Comparison of ENCODE assay signal across 15 mouse cellular contexts in genomic region chr3:87160819-87161509, GRCm38 (mm10). TPM values are rescaled to one million over a fixed set of nuclear protein-coding genes. Genes with fewer than 3 reads are reported as not detected.
A peak's percentile ranks its signal among the peaks of the same experiment; 100 is the strongest.
DNase-seq lines count a peak whose midpoint lies in the region; ATAC-seq and TF ChIP-seq lines count a peak whose summit lies in the region.
"Had no signal": no experiment of that assay in that cellular context is flagged by ENCODE, and none has a peak within 500 bp of the region (broad histone marks: within the 10 kb centered on the region; RNA-seq: fewer than 3 reads in every experiment).

No protein-coding gene starts in this region.

- TF ChIP-seq EP300 in stomach, postnatal 0 days (optimal IDR thresholded peaks at IDR 0.05), result no peak

- TF ChIP-seq POLR2A in embryonic fibroblast, embryonic 13.5 days (IDR thresholded peaks at IDR 0.05; ENCODE audit: low read depth, low read length), result no peak

- peak overlapping the region; percentile 5; the same call in 1 of the 2 replicates for H3K9ac ChIP-seq in heart, embryonic 12.5 days
- no peak overlapping the region for H3K9ac ChIP-seq in hindbrain, embryonic 15.5 days
- H3K9ac ChIP-seq in midbrain, embryonic 16.5 days (ENCODE audit: low read depth, low read length), result peak overlapping the region; percentile 46
- H3K9ac ChIP-seq in stomach, postnatal 0 days (ENCODE audit: low read length), result no peak overlapping the region
- H3K9ac ChIP-seq: stomach, embryonic 15.5 days had no signal

- intact Hi-C loops in heart, postnatal 25 days (cut with DNase I), result no loop called here
- intact Hi-C loops in left cerebral cortex, postnatal 14 days (cut with DNase I), result no loop called here

- H3K27me3 ChIP-seq in heart, embryonic 12.5 days (replicated peaks), result no peaks in the 10 kb centered on the region
- H3K27me3 ChIP-seq in hindbrain, embryonic 15.5 days, result no peaks in the 10 kb centered on the region
- H3K27me3 ChIP-seq in midbrain, embryonic 16.5 days (ENCODE audit: control insufficient read depth, insufficient read depth, low read depth, low read length), result no peaks in the 10 kb centered on the region
- no peaks in the 10 kb centered on the region for H3K27me3 ChIP-seq in stomach, postnatal 0 days (ENCODE audit: control insufficient read depth, insufficient read depth, low read length)
- H3K27me3 ChIP-seq: stomach, embryonic 15.5 days had no signal

- no peak for ATAC-seq in heart, embryonic 12.5 days (ENCODE audit: insufficient number of reproducible peaks, low FRiP score)
- ATAC-seq in hindbrain, embryonic 15.5 days (ENCODE audit: low FRiP score, low read depth), result peak; percentile 84
- ATAC-seq in midbrain, embryonic 16.5 days, result peak; percentile 69
- no peak for ATAC-seq in stomach, postnatal 0 days (ENCODE audit: low FRiP score, low TSS enrichment)

- WGBS in heart, embryonic 12.5 days, result 39% methylated on average over 6 of the region's 6 CpGs
- WGBS in hindbrain, embryonic 15.5 days, result 23% methylated on average over 6 of the region's 6 CpGs
- WGBS in midbrain, embryonic 16.5 days, result 27% methylated on average over 6 of the region's 6 CpGs
- 51% methylated on average over 6 of the region's 6 CpGs for WGBS in stomach, postnatal 0 days

- no peaks in the 10 kb centered on the region for H3K9me3 ChIP-seq in heart, embryonic 12.5 days (replicated peaks)
- no peaks in the 10 kb centered on the region for H3K9me3 ChIP-seq in hindbrain, embryonic 15.5 days
- no peaks in the 10 kb centered on the region for H3K9me3 ChIP-seq in midbrain, embryonic 16.5 days (replicated peaks; ENCODE audit: control insufficient read depth, low read length, poor library complexity, severe bottlenecking)
- no peaks in the 10 kb centered on the region for H3K9me3 ChIP-seq in stomach, postnatal 0 days (ENCODE audit: control insufficient read depth, low read length)
- H3K9me3 ChIP-seq: stomach, embryonic 15.5 days had no signal

- 0 out of 2 replicates have a peak overlapping the region, but pooled peaks have one; percentile 25 for H3K27ac ChIP-seq in heart, embryonic 12.5 days (ENCODE audit: poor library complexity, severe bottlenecking)
- peak overlapping the region; percentile 33 for H3K27ac ChIP-seq in embryonic fibroblast, embryonic 13.5 days (ENCODE audit: insufficient read depth, low read length)
- H3K27ac ChIP-seq in hindbrain, embryonic 15.5 days (replicated peaks), result peak overlapping the region; percentile 77
- H3K27ac ChIP-seq in midbrain, embryonic 16.5 days (ENCODE audit: low read length), result peak overlapping the region; percentile 65
- no peak overlapping the region for H3K27ac ChIP-seq in stomach, postnatal 0 days (replicated peaks)
- H3K27ac ChIP-seq: heart, adult 2 months; stomach, embryonic 15.5 days had no signal

- H3K4me2 ChIP-seq in heart, embryonic 12.5 days, result no peak overlapping the region
- H3K4me2 ChIP-seq in hindbrain, embryonic 15.5 days, result no peak overlapping the region
- H3K4me2 ChIP-seq in midbrain, embryonic 16.5 days (ENCODE audit: low read length), result no peak overlapping the region
- H3K4me2 ChIP-seq in stomach, postnatal 0 days (replicated peaks; ENCODE audit: low read depth), result no peak overlapping the region
- H3K4me2 ChIP-seq: stomach, embryonic 15.5 days had no signal

- H3K36me3 ChIP-seq in heart, embryonic 12.5 days, result peaks cover 21% of the 10 kb centered on the region; the same call in 1 of the 2 replicates
- H3K36me3 ChIP-seq in hindbrain, embryonic 15.5 days, result no peaks in the 10 kb centered on the region
- no peaks in the 10 kb centered on the region for H3K36me3 ChIP-seq in midbrain, embryonic 16.5 days (ENCODE audit: control insufficient read depth, insufficient read depth, low read length)
- H3K36me3 ChIP-seq in stomach, postnatal 0 days (ENCODE audit: control insufficient read depth, insufficient read depth, low read length), result no peaks in the 10 kb centered on the region

- DNase-seq in heart, postnatal 25 days (ENCODE audit: low spot score), result no peak
- DNase-seq in adrenal gland, adult 2 months, result no peak
- no peak for DNase-seq in left cerebral cortex, postnatal 14 days (ENCODE audit: low spot score in 2 of 2)
- DNase-seq in stomach, postnatal 0 days (ENCODE audit: low spot score), result no peak
- DNase-seq: B cell, adult 2 months; cerebellum, postnatal 36 days; kidney, adult 9 months; right cerebral cortex, adult 18-20 months had no signal

- H3K4me3 ChIP-seq in heart, embryonic 12.5 days, result no peak overlapping the region
- H3K4me3 ChIP-seq in embryonic fibroblast, embryonic 13.5 days (ENCODE audit: insufficient read depth, low read length), result no peak overlapping the region
- no peak overlapping the region for H3K4me3 ChIP-seq in hindbrain, embryonic 15.5 days
- no peak overlapping the region for H3K4me3 ChIP-seq in midbrain, embryonic 16.5 days (ENCODE audit: low read depth, low read length)
- no peak overlapping the region for H3K4me3 ChIP-seq in stomach, postnatal 0 days (ENCODE audit: low read depth, low read length)
- H3K4me3 ChIP-seq: heart, adult 2 months; stomach, embryonic 15.5 days had no signal

- H3K4me1 ChIP-seq in heart, embryonic 12.5 days (replicated peaks), result peaks cover 90% of the 10 kb centered on the region
- H3K4me1 ChIP-seq in embryonic fibroblast, embryonic 13.5 days (ENCODE audit: control insufficient read depth, insufficient read depth, low read length), result peaks cover 49% of the 10 kb centered on the region
- peaks cover 76% of the 10 kb centered on the region for H3K4me1 ChIP-seq in hindbrain, embryonic 15.5 days (replicated peaks)
- peaks cover 57% of the 10 kb centered on the region for H3K4me1 ChIP-seq in midbrain, embryonic 16.5 days (ENCODE audit: control insufficient read depth, insufficient read depth, low read length)
- peaks cover 2% of the 10 kb centered on the region; the same call in 1 of the 2 replicates for H3K4me1 ChIP-seq in stomach, postnatal 0 days (replicated peaks; ENCODE audit: control insufficient read depth, insufficient read depth)

- no peak for TF ChIP-seq CTCF in embryonic fibroblast, embryonic 13.5 days (IDR thresholded peaks at IDR 0.05; ENCODE audit: borderline replicate concordance, insufficient read depth, low read length)
- no peak for TF ChIP-seq CTCF in stomach, postnatal 0 days (IDR thresholded peaks at IDR 0.05; ENCODE audit: low read depth)

RNA-seq across cellular contexts. Expression of gene Kirrel, which starts 13.6 kb away (rescaled TPM):
- 19.6 and 20.1 TPM in 2 replicates for polyA plus RNA-seq in heart, embryonic 12.5 days (2016; fragmentation: Nextera tagmentation; extraction: Ambion mirVana)
- 1 to 10 TPM; 7.1 to 8.4 TPM for total RNA-seq in heart, postnatal 25 days (2021)
- polyA plus RNA-seq in embryonic fibroblast, embryonic 13.5 days (2011; ENCODE audit: insufficient read length, low read depth, missing spikeins), result 89.7 and 101 TPM in 2 replicates
- polyA plus RNA-seq in hindbrain, embryonic 15.5 days (2015; fragmentation: Nextera tagmentation; extraction: Ambion mirVana), result 6.5 and 7.0 TPM in 2 replicates
- 5.6 and 6.9 TPM in 2 replicates for polyA plus RNA-seq in midbrain, embryonic 16.5 days (2015; fragmentation: Nextera tagmentation; extraction: Ambion mirVana)
- total RNA-seq in adrenal gland, adult 2 months (2021), result 10 to 100 TPM; 12.5 to 22.0 TPM
- polyA plus RNA-seq in adrenal gland, adult 2 months (2012; rRNA removed), result 9.9 and 11.2 TPM in 2 replicates
- 1 to 10 TPM; 4.2 to 5.2 TPM for total RNA-seq in left cerebral cortex, postnatal 14 days (2021)
- 4.1 and 4.5 TPM in 2 replicates for polyA plus RNA-seq in stomach, postnatal 0 days (2015; fragmentation: Nextera tagmentation; extraction: Ambion mirVana)
- total RNA-seq: megakaryocyte-erythroid progenitor cell, adult 5-6 weeks had no signal

Comparison
In these comparisons a context has a peak if more than half of its experiments do, and no peak if none do; other contexts are left out.
1. ATAC-seq: peak in hindbrain, embryonic 15.5 days (single experiment) and midbrain, embryonic 16.5 days (single experiment); none in heart, embryonic 12.5 days (single experiment) and stomach, postnatal 0 days (single experiment).
2. H3K9ac ChIP-seq: peak in heart, embryonic 12.5 days (single experiment) and midbrain, embryonic 16.5 days (single experiment); none in hindbrain, embryonic 15.5 days (single experiment) and stomach, postnatal 0 days (single experiment).